Mouse (Mus musculus) liver, adult 2 months (tissue): ENCODE results near the gene P2rx7.

Source experiments
- CTCF ChIP-seq: fragments of 200-500 bp; IDR thresholded peaks from 2 replicates; pipeline ENCODE4 v1.5.1; 2011; ENCODE audit warnings: low read depth, low read length, control low read depth
- POLR2A ChIP-seq: fragments of 200-500 bp; IDR thresholded peaks from 2 replicates; pipeline ENCODE4 v1.6.1; 2011; ENCODE audit warnings: low read length, control low read depth; ENCODE audit not compliant: insufficient read depth; ENCODE audit errors: extremely low read depth

DNA sequence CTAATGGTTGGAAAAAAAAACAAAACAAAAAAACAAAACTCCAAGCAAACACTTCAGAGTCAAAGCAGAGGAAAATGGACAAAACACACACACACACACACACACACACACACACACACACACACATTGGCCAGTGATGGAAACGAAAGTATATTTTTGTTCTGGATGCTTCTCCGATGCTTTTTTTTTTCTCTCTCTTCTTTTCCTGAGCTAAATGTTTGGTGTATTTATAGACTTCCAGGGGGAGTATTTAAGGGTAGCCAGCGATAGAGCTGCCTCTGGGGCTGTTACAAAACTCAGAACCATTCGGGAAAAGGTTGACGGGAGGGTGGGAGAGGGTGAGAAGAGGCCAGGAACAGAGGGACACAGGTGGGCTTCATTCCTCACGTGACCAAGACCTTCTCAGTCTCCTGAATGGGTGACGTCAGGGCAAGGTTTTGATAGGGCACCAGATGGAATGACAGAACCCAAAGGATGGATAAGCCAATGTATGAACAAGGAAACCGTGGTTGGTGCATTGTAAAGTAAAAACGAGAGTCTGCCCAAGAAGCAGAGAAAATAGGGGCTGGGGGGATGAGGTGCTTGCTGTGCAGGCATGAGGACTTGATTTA is 23.9 kb upstream of the P2rx7 start:
- no peak for TF ChIP-seq POLR2A
- no peak for TF ChIP-seq CTCF
